Mouse (Mus musculus) lung, embryonic 16.5 days (tissue): ENCODE data around the gene Arsb. TPM values are rescaled to one million over a fixed set of nuclear protein-coding genes. Genes with fewer than 3 reads are reported as not detected.

ENCODE experiments used
- ATAC-seq: fragments of 200-750 bp; cut with Nextera tagmentation; 2 replicates; pipeline ENCODE4 v1.8.0; 2017; ENCODE audit warnings: low read depth, mild to moderate bottlenecking, moderate library complexity
- H3K27ac ChIP-seq: fragments of 300-500 bp; sonication (generic); 2 replicates; pipeline ENCODE4 v1.5.1; 2014; ENCODE audit warnings: mild to moderate bottlenecking, control low read depth, low read length
- H3K27me3 ChIP-seq: fragments of 300-500 bp; sonication (generic); 2 replicates; pipeline ENCODE4 v1.6.1; 2014; ENCODE audit warnings: low read depth, low read length, mixed read lengths; ENCODE audit not compliant: control insufficient read depth, insufficient read depth
- H3K36me3 ChIP-seq: fragments of 300-500 bp; sonication (generic); 2 replicates; pipeline ENCODE4 v1.6.1; 2014; ENCODE audit warnings: low read length; ENCODE audit not compliant: control insufficient read depth, insufficient read depth
- H3K4me1 ChIP-seq: fragments of 300-500 bp; sonication (generic); replicated peaks from 2 replicates; pipeline ENCODE4 v1.6.1; 2014; ENCODE audit warnings: low read length, mixed read lengths; ENCODE audit not compliant: control insufficient read depth, insufficient read depth
- H3K4me2 ChIP-seq: fragments of 300-500 bp; sonication (generic); 2 replicates; pipeline ENCODE4 v1.6.1; 2014; ENCODE audit warnings: low read depth, low read length, control low read depth
- H3K4me3 ChIP-seq: fragments of 300-500 bp; sonication (generic); 2 replicates; pipeline ENCODE4 v1.5.1; 2014; ENCODE audit warnings: mild to moderate bottlenecking, low read length, control low read depth
- H3K9ac ChIP-seq: fragments of 300-500 bp; sonication (generic); 2 replicates; pipeline ENCODE4 v1.6.1; 2014; ENCODE audit warnings: low read length, control low read depth
- H3K9me3 ChIP-seq: fragments of 300-500 bp; sonication (generic); 2 replicates; pipeline ENCODE4 v1.6.1; 2016; ENCODE audit warnings: low read length; ENCODE audit not compliant: control insufficient read depth
- WGBS: fragments of 180-500 bp; shearing (Covaris S2); extraction: QIAGEN DNeasy Blood & Tissue Kit; methylation state at CpG from one replicate; pipeline ENCODE4 v1.1.7; 2014; 5-methylcytosine and 5-hydroxymethylcytosine counted together
- polyA plus RNA-seq: library from polyadenylated mRNA; unstranded; fragments of >200 nt; fragmentation: Nextera tagmentation; extraction: Ambion mirVana; gene quantifications from 2 replicates; pipeline ENCODE4 v1.2.1, GENCODE M21; 2015

Arsb gene
- polyA plus RNA-seq, 1 experiment from 2014 or later, result 17.2 TPM

- ATAC-seq, result no peak
- H3K9me3 ChIP-seq, result no peaks in the 10 kb centered on the region
- no peak overlapping the region for H3K4me2 ChIP-seq
- no peak overlapping the region for H3K4me3 ChIP-seq
- WGBS, result 73% methylated on average over 6 of the region's 6 CpGs
- H3K27ac ChIP-seq, result no peak overlapping the region
- H3K36me3 ChIP-seq, result no peaks in the 10 kb centered on the region
- H3K27me3 ChIP-seq, result no peaks in the 10 kb centered on the region
- H3K4me1 ChIP-seq, result no peaks in the 10 kb centered on the region
- no peak overlapping the region for H3K9ac ChIP-seq
Measured at GRCm38 (mm10) chr13:93757514-93757913, 13.9 kb upstream of the Arsb start.

- H3K27ac ChIP-seq, result no peak overlapping the region
- H3K4me2 ChIP-seq, result no peak overlapping the region
- H3K27me3 ChIP-seq, result no peaks in the 10 kb centered on the region
- H3K36me3 ChIP-seq, result no peaks in the 10 kb centered on the region
- no peaks in the 10 kb centered on the region for H3K4me1 ChIP-seq
- H3K4me3 ChIP-seq, result no peak overlapping the region
- no peak for ATAC-seq
- no peaks in the 10 kb centered on the region for H3K9me3 ChIP-seq
- no peak overlapping the region for H3K9ac ChIP-seq
- 64% methylated on average over 14 of the region's 14 CpGs for WGBS
Measured at GRCm38 (mm10) chr13:93758149-93758898, 13.1 kb upstream of the Arsb start.

- WGBS, result 92% methylated on average over 8 of the region's 8 CpGs
- no peaks in the 10 kb centered on the region for H3K9me3 ChIP-seq
- no peak overlapping the region for H3K27ac ChIP-seq
- no peak overlapping the region for H3K4me2 ChIP-seq
- H3K36me3 ChIP-seq, result no peaks in the 10 kb centered on the region
- no peak overlapping the region for H3K9ac ChIP-seq
- no peak for ATAC-seq
- H3K27me3 ChIP-seq, result no peaks in the 10 kb centered on the region
- no peaks in the 10 kb centered on the region for H3K4me1 ChIP-seq
- no peak overlapping the region for H3K4me3 ChIP-seq
Measured at GRCm38 (mm10) chr13:93761831-93762230, 9.6 kb upstream of the Arsb start.

- no peak for ATAC-seq
- Histone ChIP-seq H3K36me3 (no peaks in the 10 kb centered on the region), H3K27me3 (no peaks in the 10 kb centered on the region), H3K4me2 (no peak overlapping the region), H3K9me3 (no peaks in the 10 kb centered on the region), H3K4me3 (no peak overlapping the region), H3K27ac (no peak overlapping the region), H3K9ac (no peak overlapping the region), H3K4me1 (no peaks in the 10 kb centered on the region)
- WGBS, result 61% methylated on average over 3 of the region's 3 CpGs
Measured at GRCm38 (mm10) chr13:93762879-93763278, 8.6 kb upstream of the Arsb start.

GRCm38 (mm10) chr13:93764321-93764973 lies 7.0 kb upstream of the Arsb start:
- no peak overlapping the region for H3K4me2 ChIP-seq
- 76% methylated on average over 13 of the region's 13 CpGs for WGBS
- H3K36me3 ChIP-seq, result no peaks in the 10 kb centered on the region
- no peak overlapping the region for H3K4me3 ChIP-seq
- H3K9ac ChIP-seq, result no peak overlapping the region
- no peak overlapping the region for H3K27ac ChIP-seq
- H3K27me3 ChIP-seq, result no peaks in the 10 kb centered on the region
- ATAC-seq, result no peak
- no peaks in the 10 kb centered on the region for H3K4me1 ChIP-seq
- no peaks in the 10 kb centered on the region for H3K9me3 ChIP-seq

GRCm38 (mm10) chr13:93771031-93771587 lies 321 bp upstream of the Arsb start:
- no peaks in the 10 kb centered on the region for H3K9me3 ChIP-seq
- 21% methylated on average over 9 of the region's 9 CpGs for WGBS
- no peaks in the 10 kb centered on the region for H3K36me3 ChIP-seq
- peak overlapping the region; percentile 84 for H3K4me3 ChIP-seq
- ATAC-seq, result peak; percentile 49
- H3K27me3 ChIP-seq, result no peaks in the 10 kb centered on the region
- peaks cover 13% of the 10 kb centered on the region for H3K4me1 ChIP-seq
- peak overlapping the region; percentile 88 for H3K9ac ChIP-seq
- peak overlapping the region; percentile 93 for H3K27ac ChIP-seq
- H3K4me2 ChIP-seq, result peak overlapping the region; percentile 96

- no peaks in the 10 kb centered on the region for H3K27me3 ChIP-seq
- 12% methylated on average over 8 of the region's 8 CpGs for WGBS
- peak overlapping the region; percentile 96 for H3K4me2 ChIP-seq
- peak overlapping the region; percentile 93 for H3K27ac ChIP-seq
- peaks cover 13% of the 10 kb centered on the region for H3K4me1 ChIP-seq
- H3K36me3 ChIP-seq, result no peaks in the 10 kb centered on the region
- peak overlapping the region; percentile 88 for H3K9ac ChIP-seq
- H3K4me3 ChIP-seq, result peak overlapping the region; percentile 84
- peak; percentile 51 for ATAC-seq
- no peaks in the 10 kb centered on the region for H3K9me3 ChIP-seq
Measured at GRCm38 (mm10) chr13:93772279-93772636, 828 bp downstream of the Arsb start.

- H3K4me1 ChIP-seq, result peaks cover 13% of the 10 kb centered on the region
- ATAC-seq, result no peak
- no peaks in the 10 kb centered on the region for H3K27me3 ChIP-seq
- WGBS, result 65% methylated on average over 7 of the region's 7 CpGs
- 0 out of 2 replicates have a peak overlapping the region, but pooled peaks have one; percentile 88 for H3K9ac ChIP-seq
- H3K9me3 ChIP-seq, result no peaks in the 10 kb centered on the region
- no peaks in the 10 kb centered on the region for H3K36me3 ChIP-seq
- H3K4me3 ChIP-seq, result peak overlapping the region; percentile 84; the same call in 1 of the 2 replicates
- H3K27ac ChIP-seq, result no peak overlapping the region
- H3K4me2 ChIP-seq, result peak overlapping the region; percentile 96
Measured at GRCm38 (mm10) chr13:93772861-93773260, 1.4 kb downstream of the Arsb start.

- Histone ChIP-seq H3K27me3 (no peaks in the 10 kb centered on the region), H3K4me2 (no peak overlapping the region), H3K9ac (no peak overlapping the region), H3K4me1 (peaks cover 13% of the 10 kb centered on the region), H3K27ac (no peak overlapping the region), H3K4me3 (no peak overlapping the region), H3K9me3 (no peaks in the 10 kb centered on the region), H3K36me3 (no peaks in the 10 kb centered on the region)
- WGBS, result 53% methylated on average over 7 of the region's 7 CpGs
- no peak for ATAC-seq
Measured at GRCm38 (mm10) chr13:93773704-93774315, 2.4 kb downstream of the Arsb start.
